Mouse (Mus musculus) heart, postnatal 0 days (tissue): ENCODE data around the gene Rnf208. TPM values are rescaled to one million over a fixed set of nuclear protein-coding genes. Genes with fewer than 3 reads are reported as not detected.

Experiments used
- ATAC-seq: fragments of 200-750 bp; cut with Nextera tagmentation; 2 replicates; pipeline ENCODE4 v1.8.0; 2017; ENCODE audit warnings: low read depth, moderate number of reproducible peaks, moderate library complexity; ENCODE audit not compliant: insufficient read depth
- DNase-seq: peaks from one replicate; pipeline ENCODE4 v3.0.0-alpha.2; 2016; ENCODE audit warnings: low spot score
- H3K27ac ChIP-seq: fragments of 300-500 bp; sonication (generic); 2 replicates; pipeline ENCODE4 v1.5.1; 2014; ENCODE audit warnings: low read depth, mild to moderate bottlenecking
- H3K27me3 ChIP-seq: fragments of 300-500 bp; sonication (generic); 2 replicates; pipeline ENCODE4 v1.6.1; 2014; ENCODE audit warnings: low read length, mixed read lengths; ENCODE audit not compliant: control insufficient read depth, insufficient read depth
- H3K36me3 ChIP-seq: fragments of 300-500 bp; sonication (generic); replicated peaks from 2 replicates; pipeline ENCODE4 v1.6.1; 2014; ENCODE audit warnings: low read length, mixed read lengths; ENCODE audit not compliant: control insufficient read depth, insufficient read depth
- H3K4me1 ChIP-seq: fragments of 300-500 bp; sonication (generic); 2 replicates; pipeline ENCODE4 v1.6.1; 2014; ENCODE audit warnings: antibody characterized with exemption; ENCODE audit not compliant: control insufficient read depth, insufficient read depth
- H3K4me2 ChIP-seq: fragments of 300-500 bp; sonication (generic); 2 replicates; pipeline ENCODE4 v1.6.1; 2014; ENCODE audit warnings: low read depth, mild to moderate bottlenecking, low read length, moderate library complexity
- H3K4me3 ChIP-seq: fragments of 300-500 bp; sonication (generic); 2 replicates; pipeline ENCODE4 v1.5.1; 2014; ENCODE audit warnings: low read depth, low read length
- H3K9ac ChIP-seq: fragments of 300-500 bp; sonication (generic); replicated peaks from 2 replicates; pipeline ENCODE4 v1.6.1; 2014; ENCODE audit warnings: low read depth, low read length, mixed read lengths
- H3K9me3 ChIP-seq: fragments of 300-500 bp; sonication (generic); replicated peaks from 2 replicates; pipeline ENCODE4 v1.6.1; 2016; ENCODE audit warnings: low read length; ENCODE audit not compliant: control insufficient read depth
- CTCF ChIP-seq: IDR thresholded peaks from 2 replicates; pipeline ENCODE4 v1.5.1; 2016; ENCODE audit warnings: antibody characterized with exemption, control low read depth, low read depth
- EP300 ChIP-seq: IDR thresholded peaks from 2 replicates; pipeline ENCODE4 v1.6.1; 2016; ENCODE audit warnings: antibody characterized with exemption, low read depth
- WGBS: fragments of 180-500 bp; shearing (Covaris S2); extraction: QIAGEN DNeasy Blood & Tissue Kit; methylation state at CpG from one replicate; pipeline ENCODE4 v1.1.7; 2014; 5-methylcytosine and 5-hydroxymethylcytosine counted together
- polyA plus RNA-seq: library from polyadenylated mRNA; unstranded; fragments of >200 nt; fragmentation: Nextera tagmentation; extraction: Ambion mirVana; gene quantifications from 2 replicates; pipeline ENCODE4 v1.2.1, GENCODE M21; 2015
- total RNA-seq: library from RNA; depleted of rRNA; stranded (reverse); fragments of >200 nt; gene quantifications from 2 replicates; pipeline ENCODE4 v1.2.3, GENCODE M21; 2014; ENCODE audit warnings: low replicate concordance

Gene Rnf208
- total and polyA plus RNA-seq, 2 experiments from 2014 or later = 0.92 to 2.4 TPM

- Histone ChIP-seq H3K4me2 (no peak overlapping the region), H3K4me1 (no peaks in the 10 kb centered on the region), H3K27ac (no peak overlapping the region), H3K4me3 (no peak overlapping the region), H3K27me3 (peaks cover 20% of the 10 kb centered on the region), H3K36me3 (no peaks in the 10 kb centered on the region), H3K9ac (no peak overlapping the region), H3K9me3 (no peaks in the 10 kb centered on the region)
- TF ChIP-seq EP300 (no peak), CTCF (no peak)
- ATAC-seq (no peak), DNase-seq (no peak)
- WGBS = 49% methylated on average over 5 of the region's 5 CpGs
Observed at GRCm38 (mm10) chr2:25234551-25235220, 7.4 kb upstream of the Rnf208 start.

- TF ChIP-seq EP300 (no peak), CTCF (no peak)
- peaks cover 7% of the 10 kb centered on the region for H3K4me1 ChIP-seq
- H3K27me3 ChIP-seq = peaks cover 32% of the 10 kb centered on the region
- ATAC-seq = no peak
- H3K27ac ChIP-seq = no peak within 1 kb of the TSS
- no peaks in the 10 kb centered on the region for H3K36me3 ChIP-seq
- 25% methylated on average over 8 of the region's 8 CpGs for WGBS
- H3K9me3 ChIP-seq = no peaks in the 10 kb centered on the region
- no peak within 1 kb of the TSS for H3K4me2 ChIP-seq
- DNase-seq = no peak
- no peak within 1 kb of the TSS for H3K9ac ChIP-seq
- H3K4me3 ChIP-seq = no peak within 1 kb of the TSS
Observed at GRCm38 (mm10) chr2:25236614-25237013, 5.4 kb upstream of the Rnf208 start, which contains the start of gene Rnf224. TSS of gene Rnf224 (minus strand) at chr2:25236787.

- Histone ChIP-seq H3K9me3 (no peaks in the 10 kb centered on the region), H3K9ac (no peak overlapping the region), H3K27ac (no peak overlapping the region), H3K36me3 (no peaks in the 10 kb centered on the region), H3K27me3 (peaks cover 41% of the 10 kb centered on the region), H3K4me1 (peaks cover 7% of the 10 kb centered on the region), H3K4me3 (no peak overlapping the region), H3K4me2 (no peak overlapping the region)
- ATAC-seq (no peak), DNase-seq (no peak)
- 47% methylated on average over 4 of the region's 4 CpGs for WGBS
- TF ChIP-seq CTCF (no peak), EP300 (no peak)
Observed at GRCm38 (mm10) chr2:25237522-25237921, 4.5 kb upstream of the Rnf208 start.

- no peaks in the 10 kb centered on the region for H3K36me3 ChIP-seq
- peaks cover 7% of the 10 kb centered on the region for H3K4me1 ChIP-seq
- H3K4me2 ChIP-seq = no peak overlapping the region
- TF ChIP-seq CTCF (no peak), EP300 (no peak)
- no peak overlapping the region for H3K27ac ChIP-seq
- H3K9ac ChIP-seq = no peak overlapping the region
- no peak overlapping the region for H3K4me3 ChIP-seq
- peaks cover 47% of the 10 kb centered on the region for H3K27me3 ChIP-seq
- DNase-seq (no peak), ATAC-seq (no peak)
- H3K9me3 ChIP-seq = no peaks in the 10 kb centered on the region
Observed at GRCm38 (mm10) chr2:25238106-25238505, 3.9 kb upstream of the Rnf208 start.

GRCm38 (mm10) chr2:25239766-25240165, 2.3 kb upstream of the Rnf208 start:
- Histone ChIP-seq H3K27me3 (peaks cover 51% of the 10 kb centered on the region), H3K9ac (no peak overlapping the region), H3K9me3 (no peaks in the 10 kb centered on the region), H3K36me3 (no peaks in the 10 kb centered on the region), H3K4me1 (peaks cover 7% of the 10 kb centered on the region), H3K4me2 (no peak overlapping the region), H3K4me3 (no peak overlapping the region), H3K27ac (no peak overlapping the region)
- ATAC-seq (no peak), DNase-seq (no peak)
- 77% methylated on average over 3 of the region's 3 CpGs for WGBS
- TF ChIP-seq EP300 = no peak
- TF ChIP-seq CTCF = no peak

GRCm38 (mm10) chr2:25240310-25240709, 1.7 kb upstream of the Rnf208 start:
- Histone ChIP-seq H3K9me3 (no peaks in the 10 kb centered on the region), H3K27me3 (peaks cover 47% of the 10 kb centered on the region), H3K9ac (no peak overlapping the region), H3K4me2 (peak overlapping the region; percentile 57), H3K36me3 (no peaks in the 10 kb centered on the region), H3K27ac (no peak overlapping the region), H3K4me1 (peaks cover 7% of the 10 kb centered on the region), H3K4me3 (peak overlapping the region; percentile 36; the same call in 1 of the 2 replicates)
- WGBS = 58% methylated on average over 8 of the region's 8 CpGs
- ATAC-seq (no peak), DNase-seq (no peak)
- TF ChIP-seq EP300 = no peak
